Mouse (Mus musculus) hindbrain, postnatal 0 days (tissue): ENCODE results near the gene Map2. TPM values are rescaled to one million over a fixed set of nuclear protein-coding genes. Genes with fewer than 3 reads are reported as not detected.

Experiments used
- ATAC-seq: fragments of 200-750 bp; cut with Nextera tagmentation; 2 replicates; pipeline ENCODE4 v1.8.0; 2017; ENCODE audit warnings: mild to moderate bottlenecking, moderate TSS enrichment, moderate library complexity
- DNase-seq: peaks from one replicate; pipeline ENCODE4 v3.0.0-alpha.2; 2015; ENCODE audit warnings: low spot score
- H3K27ac ChIP-seq: fragments of 300-500 bp; sonication (generic); 2 replicates; pipeline ENCODE4 v1.5.1; 2014; ENCODE audit warnings: mild to moderate bottlenecking
- H3K27me3 ChIP-seq: fragments of 300-500 bp; sonication (generic); 2 replicates; pipeline ENCODE4 v1.6.1; 2014; ENCODE audit warnings: low read length, mixed read lengths; ENCODE audit not compliant: insufficient read depth
- H3K36me3 ChIP-seq: fragments of 300-500 bp; sonication (generic); 2 replicates; pipeline ENCODE4 v1.6.1; 2014; ENCODE audit warnings: low read length, mixed read lengths; ENCODE audit not compliant: insufficient read depth
- H3K4me1 ChIP-seq: fragments of 300-500 bp; sonication (generic); 2 replicates; pipeline ENCODE4 v1.6.1; 2014; ENCODE audit warnings: antibody characterized with exemption, low read length, mixed read lengths; ENCODE audit not compliant: insufficient read depth
- H3K4me2 ChIP-seq: fragments of 300-500 bp; sonication (generic); 2 replicates; pipeline ENCODE4 v1.6.1; 2014; ENCODE audit warnings: low read depth, mild to moderate bottlenecking, low read length, moderate library complexity, mixed read lengths
- H3K4me3 ChIP-seq: fragments of 300-500 bp; sonication (generic); 2 replicates; pipeline ENCODE4 v1.5.1; 2014; ENCODE audit warnings: low read length
- H3K9ac ChIP-seq: fragments of 300-500 bp; sonication (generic); replicated peaks from 2 replicates; pipeline ENCODE4 v1.6.1; 2014; ENCODE audit warnings: mild to moderate bottlenecking, low read length, moderate library complexity, mixed read lengths
- H3K9me3 ChIP-seq: fragments of 300-500 bp; sonication (generic); 2 replicates; pipeline ENCODE4 v1.6.1; 2016; ENCODE audit warnings: low read length, mixed read lengths
- CTCF ChIP-seq: IDR thresholded peaks from 2 replicates; pipeline ENCODE4 v1.5.1; 2016; ENCODE audit warnings: antibody characterized with exemption, control low read depth, low read depth
- WGBS: fragments of 180-500 bp; shearing (Covaris S2); extraction: QIAGEN DNeasy Blood & Tissue Kit; methylation state at CpG from one replicate; pipeline ENCODE4 v1.1.7; 2014; 5-methylcytosine and 5-hydroxymethylcytosine counted together
- polyA plus RNA-seq: library from polyadenylated mRNA; unstranded; fragments of >200 nt; fragmentation: Nextera tagmentation; extraction: Ambion mirVana; gene quantifications from 2 replicates; pipeline ENCODE4 v1.2.1, GENCODE M21; 2015
- total RNA-seq: library from RNA; depleted of rRNA; stranded (reverse); fragments of >200 nt; gene quantifications from 2 replicates; pipeline ENCODE4 v1.2.3, GENCODE M21; 2014

The Map2 gene
- total and polyA plus RNA-seq, 2 experiments from 2014 or later, result 289 to 1,101 TPM

GRCm38 (mm10) chr1:66157135-66157534 is 17.9 kb upstream of the Map2 start:
- Histone ChIP-seq H3K4me2 (no peak overlapping the region), H3K36me3 (no peaks in the 10 kb centered on the region), H3K9ac (no peak overlapping the region), H3K4me1 (no peaks in the 10 kb centered on the region), H3K4me3 (no peak overlapping the region), H3K9me3 (no peaks in the 10 kb centered on the region), H3K27ac (no peak overlapping the region), H3K27me3 (no peaks in the 10 kb centered on the region)
- 63% methylated on average over 2 of the region's 2 CpGs for WGBS
- no peak for TF ChIP-seq CTCF
- ATAC-seq, result no peak
- DNase-seq, result no peak

- Histone ChIP-seq H3K27me3 (no peaks in the 10 kb centered on the region), H3K9me3 (no peaks in the 10 kb centered on the region), H3K27ac (no peak overlapping the region), H3K36me3 (no peaks in the 10 kb centered on the region), H3K4me3 (no peak overlapping the region), H3K4me1 (no peaks in the 10 kb centered on the region), H3K9ac (no peak overlapping the region), H3K4me2 (no peak overlapping the region)
- no peak for TF ChIP-seq CTCF
- no peak for ATAC-seq
- no peak for DNase-seq
Observed at GRCm38 (mm10) chr1:66157589-66157988, 17.5 kb upstream of the Map2 start.

GRCm38 (mm10) chr1:66164648-66165047 is 10.4 kb upstream of the Map2 start:
- Histone ChIP-seq H3K9me3 (no peaks in the 10 kb centered on the region), H3K9ac (no peak overlapping the region), H3K4me3 (no peak overlapping the region), H3K4me2 (no peak overlapping the region), H3K4me1 (no peaks in the 10 kb centered on the region), H3K27me3 (no peaks in the 10 kb centered on the region), H3K36me3 (no peaks in the 10 kb centered on the region), H3K27ac (no peak overlapping the region)
- TF ChIP-seq CTCF, result no peak
- no peak for ATAC-seq
- peak; percentile 20 for DNase-seq
- 33% methylated on average over 2 of the region's 2 CpGs for whole genome bisulfite sequencing

- Histone ChIP-seq H3K27me3 (no peaks in the 10 kb centered on the region), H3K4me1 (no peaks in the 10 kb centered on the region), H3K36me3 (no peaks in the 10 kb centered on the region), H3K9ac (no peak overlapping the region), H3K9me3 (no peaks in the 10 kb centered on the region), H3K27ac (no peak overlapping the region), H3K4me2 (no peak overlapping the region), H3K4me3 (no peak overlapping the region)
- TF ChIP-seq CTCF, result no peak
- no peak for DNase-seq
- WGBS, result 51% methylated on average over 5 of the region's 5 CpGs
- ATAC-seq, result no peak
Observed at GRCm38 (mm10) chr1:66168722-66169121, 6.4 kb upstream of the Map2 start.

DNA sequence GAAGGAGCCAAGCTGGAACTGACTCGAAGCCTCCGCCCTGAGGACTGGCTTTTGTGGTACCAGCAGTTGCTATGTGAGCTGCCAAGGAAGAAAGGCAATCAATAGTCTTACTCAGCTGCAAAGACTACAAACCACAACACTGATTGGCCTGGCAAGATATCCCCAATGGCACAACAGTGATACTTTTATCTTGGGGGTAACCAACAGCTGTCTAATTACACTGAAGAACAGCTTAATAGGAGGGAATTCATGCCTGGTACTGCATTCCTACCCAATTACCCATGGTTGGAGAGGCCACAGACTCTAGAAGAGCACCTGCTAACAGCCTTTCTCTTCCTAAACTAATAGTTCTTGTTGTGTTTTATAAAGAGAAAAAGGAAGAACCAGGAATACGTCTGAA is 2.9 kb upstream of the Map2 start:
- Histone ChIP-seq H3K27ac (no peak overlapping the region), H3K4me3 (no peak overlapping the region), H3K4me2 (no peak overlapping the region), H3K27me3 (no peaks in the 10 kb centered on the region), H3K9me3 (no peaks in the 10 kb centered on the region), H3K9ac (no peak overlapping the region), H3K4me1 (no peaks in the 10 kb centered on the region), H3K36me3 (no peaks in the 10 kb centered on the region)
- DNase-seq, result no peak
- no peak for ATAC-seq
- TF ChIP-seq CTCF, result no peak
- WGBS, result 77% methylated on average over 3 of the region's 3 CpGs

- Histone ChIP-seq H3K27ac (no peak overlapping the region), H3K4me1 (peaks cover 9% of the 10 kb centered on the region), H3K4me2 (no peak overlapping the region), H3K36me3 (no peaks in the 10 kb centered on the region), H3K9ac (no peak overlapping the region), H3K9me3 (no peaks in the 10 kb centered on the region), H3K27me3 (no peaks in the 10 kb centered on the region), H3K4me3 (no peak overlapping the region)
- no peak for DNase-seq
- ATAC-seq, result no peak
- TF ChIP-seq CTCF, result no peak
- 51% methylated on average over 5 of the region's 5 CpGs for WGBS
Observed at GRCm38 (mm10) chr1:66173630-66174029, 1.4 kb upstream of the Map2 start.

GRCm38 (mm10) chr1:66176012-66176837 is 1.2 kb downstream of the Map2 start:
- DNase-seq (peak; percentile 73), ATAC-seq (peak; percentile 14; the same call in 1 of the 2 replicates)
- H3K27ac ChIP-seq, result peak overlapping the region; percentile 82
- peak overlapping the region; percentile 71 for H3K9ac ChIP-seq
- TF ChIP-seq CTCF, result no peak; the same call in 1 of the 2 replicates
- no peaks in the 10 kb centered on the region for H3K36me3 ChIP-seq
- no peaks in the 10 kb centered on the region for H3K9me3 ChIP-seq
- WGBS, result 11% methylated on average over 9 of the region's 9 CpGs
- peak overlapping the region; percentile 70 for H3K4me3 ChIP-seq
- H3K27me3 ChIP-seq, result no peaks in the 10 kb centered on the region
- peaks cover 12% of the 10 kb centered on the region for H3K4me1 ChIP-seq
- H3K4me2 ChIP-seq, result peak overlapping the region; percentile 67
